Mouse (Mus musculus): ENCODE measurements at regions not wholly inside any gene's neighbourhood (a gene's known extent, or its start where the extent isn't known, plus 50 kb on each side); places are given as distances from the start of the nearest gene placed in this dataset.

- no peak for TF ChIP-seq POLR2A (IDR thresholded peaks at IDR 0.05; ENCODE audit: low read depth, low read length)
- no peak for TF ChIP-seq CTCF (IDR thresholded peaks at IDR 0.05; ENCODE audit: extremely low read depth, insufficient read depth, insufficient read length, insufficient replicate concordance)
Measured at GRCm38 (mm10) chr13:97669366-97669765, 91.1 kb downstream of the Gm10260 start.
